Mouse (Mus musculus) ES-E14 (cell line): ENCODE results near the gene Nav3.

Experiments
- HCFC1 ChIP-seq: IDR thresholded peaks from 2 replicates; pipeline ENCODE4 v1.6.1; 2012; ENCODE audit warnings: low read length, inconsistent platforms, borderline replicate concordance; ENCODE audit not compliant: insufficient read depth
- MAFK ChIP-seq: IDR thresholded peaks from 2 replicates; pipeline ENCODE4 v1.6.1; 2014; ENCODE audit warnings: mild to moderate bottlenecking, low read depth, low read length, inconsistent platforms; ENCODE audit not compliant: insufficient read depth
- ZC3H11A ChIP-seq: IDR thresholded peaks from 2 replicates; pipeline ENCODE4 v1.6.1; 2012; ENCODE audit warnings: low read depth, mild to moderate bottlenecking, inconsistent platforms, low read length, borderline replicate concordance

DNA sequence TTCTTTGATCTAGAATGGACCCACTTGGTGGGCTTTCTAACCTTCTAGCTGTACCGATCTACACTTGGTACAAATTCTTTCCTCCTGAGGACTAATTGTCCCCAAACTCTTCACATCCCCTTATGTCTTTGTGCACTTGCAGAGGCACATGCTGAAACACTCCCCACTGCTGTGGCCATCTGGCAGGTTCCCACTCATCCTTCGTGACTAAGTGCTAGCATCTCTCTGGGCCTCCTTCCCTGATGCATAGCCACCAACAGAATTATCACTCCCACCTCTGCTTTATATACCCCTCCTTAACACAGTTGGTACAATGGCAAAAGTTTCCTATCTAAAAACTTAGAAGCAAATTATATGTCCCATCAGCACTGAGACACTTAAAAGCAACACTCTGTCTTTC lies 15.6 kb downstream of the Nav3 start:
- TF ChIP-seq HCFC1 (no peak), MAFK (no peak), ZC3H11A (no peak)
